Mouse (Mus musculus): ENCODE data around the gene Sptbn1. TPM values are rescaled to one million over a fixed set of nuclear protein-coding genes. Genes with fewer than 3 reads are reported as not detected.

The Sptbn1 gene
- polyA plus RNA-seq, 1 experiment from 2014 or later: 215 TPM

DNA sequence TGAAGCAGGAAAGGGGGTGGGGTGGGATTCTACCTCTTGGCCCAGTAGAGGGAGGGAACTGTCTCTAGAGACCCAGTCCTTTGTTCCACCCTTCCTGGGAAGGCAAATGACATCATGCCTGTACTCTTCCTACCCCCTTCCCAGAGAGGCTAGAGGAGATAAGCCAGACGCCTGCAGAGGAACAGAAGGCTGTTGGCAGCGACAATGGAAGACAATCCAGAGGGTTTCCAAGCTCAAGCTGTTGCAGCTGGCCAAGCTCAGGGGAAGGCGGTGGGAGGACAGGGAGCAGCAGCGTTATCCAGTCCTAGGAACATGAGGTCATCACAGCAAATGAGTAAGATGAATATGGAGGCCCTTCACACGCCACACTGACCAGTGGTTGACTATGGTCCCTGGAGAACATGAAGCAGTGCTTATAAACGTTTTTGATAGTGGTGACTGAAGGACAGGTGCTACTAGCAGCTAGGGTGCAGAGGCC lies 106.8 kb downstream of the Sptbn1 start:
- H3K4me2 ChIP-seq (ENCODE audit: low read length): 0 out of 2 replicates have a peak overlapping the region, but pooled peaks have one; percentile 24
- peaks cover 44 to 96% of the 10 kb centered on the region in 2 experiments for H3K4me1 ChIP-seq (ENCODE audit: control insufficient read depth in 2 of 2, insufficient read depth in 2 of 2, low read length in 2 of 2)
- H3K36me3 ChIP-seq (ENCODE audit: control insufficient read depth, insufficient read depth, low read length): peaks cover 38% of the 10 kb centered on the region
- H3K27ac ChIP-seq (replicated peaks in 1 of 2; ENCODE audit: control insufficient read depth in 1 of 2, insufficient read depth in 1 of 2, low read depth in 2 of 2, low read length in 2 of 2): peak overlapping the region; percentile 89 to 91
- WGBS: under 1% methylated on average over 6 of the region's 6 CpGs
- no peaks in the 10 kb centered on the region for H3K27me3 ChIP-seq (ENCODE audit: control insufficient read depth, insufficient read depth, low read length)
- no peak overlapping the region for H3K4me3 ChIP-seq (ENCODE audit: control insufficient read depth in 1 of 2, insufficient read depth in 1 of 2, low read depth in 1 of 2, low read length in 2 of 2)
- H3K9ac ChIP-seq (ENCODE audit: low read length): peak overlapping the region; percentile 55; the same call in 1 of the 2 replicates
- no peaks in the 10 kb centered on the region for H3K9me3 ChIP-seq (ENCODE audit: control insufficient read depth, low read length)
- ATAC-seq (ENCODE audit: insufficient number of reproducible peaks, insufficient read depth, low FRiP score, low read depth): peak; percentile 96

DNA sequence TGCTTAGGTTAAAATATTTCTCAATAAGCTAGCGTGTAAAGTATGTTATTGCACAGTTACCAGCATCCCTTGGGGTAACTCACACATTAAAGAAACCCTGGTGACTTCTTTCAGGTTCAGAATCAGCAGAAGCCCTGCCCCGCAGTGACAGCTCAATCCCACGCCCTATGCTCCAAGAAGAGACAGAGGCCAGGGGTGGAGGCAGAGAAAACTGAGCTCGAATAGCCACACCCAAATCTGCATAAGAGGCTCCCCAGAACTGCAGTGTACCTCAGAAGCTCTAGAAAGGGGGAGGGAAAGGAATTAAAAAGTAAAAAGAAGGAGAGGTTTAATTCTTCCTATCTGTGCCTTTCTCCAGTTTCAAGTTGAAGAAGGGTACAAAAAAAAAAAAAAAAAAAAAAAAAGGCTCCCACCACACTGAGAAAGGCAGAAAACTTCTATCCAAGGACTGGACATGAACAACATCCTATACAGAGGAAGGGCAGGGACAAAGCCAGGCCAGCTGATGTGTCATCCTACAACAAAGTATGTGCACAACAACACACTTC lies 107.3 kb downstream of the Sptbn1 start:
- no peak overlapping the region for H3K4me3 ChIP-seq (ENCODE audit: control insufficient read depth in 1 of 2, insufficient read depth in 1 of 2, low read depth in 1 of 2, low read length in 2 of 2)
- peak overlapping the region; percentile 89 to 91 for H3K27ac ChIP-seq (replicated peaks in 1 of 2; ENCODE audit: control insufficient read depth in 1 of 2, insufficient read depth in 1 of 2, low read depth in 2 of 2, low read length in 2 of 2)
- peaks cover 42% of the 10 kb centered on the region for H3K36me3 ChIP-seq (ENCODE audit: control insufficient read depth, insufficient read depth, low read length)
- WGBS: 32% methylated on average over 4 of the region's 4 CpGs
- H3K9me3 ChIP-seq (ENCODE audit: control insufficient read depth, low read length): no peaks in the 10 kb centered on the region
- H3K4me2 ChIP-seq (ENCODE audit: low read length): 0 out of 2 replicates have a peak overlapping the region, but pooled peaks have one; percentile 0
- peaks cover 41 to 96% of the 10 kb centered on the region in 2 experiments for H3K4me1 ChIP-seq (ENCODE audit: control insufficient read depth in 2 of 2, insufficient read depth in 2 of 2, low read length in 2 of 2)
- no peak for ATAC-seq (ENCODE audit: insufficient number of reproducible peaks, insufficient read depth, low FRiP score, low read depth)
- 0 out of 2 replicates have a peak overlapping the region, but pooled peaks have one; percentile 51 for H3K9ac ChIP-seq (ENCODE audit: low read length)
- no peaks in the 10 kb centered on the region for H3K27me3 ChIP-seq (ENCODE audit: control insufficient read depth, insufficient read depth, low read length)

DNA sequence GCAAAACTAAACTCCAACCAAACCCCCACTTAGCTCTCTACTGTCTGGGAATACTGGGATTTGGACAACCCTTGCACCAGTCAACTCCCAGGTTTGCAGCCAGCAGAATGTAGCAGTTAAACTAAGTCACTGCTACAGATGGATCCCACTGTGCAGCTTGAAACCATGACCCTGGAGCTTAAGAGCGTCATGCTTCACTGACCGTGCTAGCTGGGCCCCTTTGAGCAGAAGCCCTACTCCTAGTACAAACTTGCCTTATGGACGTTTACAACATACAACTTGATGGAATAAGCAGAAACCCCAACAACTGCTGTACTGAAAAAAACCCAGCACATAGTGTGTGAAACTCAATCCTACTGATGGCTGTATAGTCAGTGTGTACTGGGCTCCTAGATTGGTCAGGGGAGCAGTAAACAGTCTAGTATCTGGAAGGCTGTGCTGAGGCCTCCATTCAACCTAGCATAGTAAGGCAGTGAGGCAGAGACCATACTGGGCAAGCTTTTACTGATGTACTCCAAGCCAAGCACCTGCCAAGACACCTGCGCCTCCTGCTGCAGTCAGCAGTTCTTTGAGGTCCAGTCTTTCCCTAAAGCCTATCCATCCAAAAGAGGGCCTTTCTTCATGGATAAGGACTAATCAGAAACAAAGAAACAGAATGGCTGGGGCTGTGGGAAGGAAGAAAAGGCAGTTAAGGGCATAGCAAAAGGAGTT lies 108.3 kb downstream of the Sptbn1 start:
- Histone ChIP-seq H3K27ac (replicated peaks in 1 of 2; ENCODE audit: control insufficient read depth in 1 of 2, insufficient read depth in 1 of 2, low read depth in 2 of 2, low read length in 2 of 2) (peak overlapping the region; percentile 63 to 89), H3K4me3 (ENCODE audit: control insufficient read depth in 1 of 2, insufficient read depth in 1 of 2, low read depth in 1 of 2, low read length in 2 of 2) (no peak overlapping the region), H3K9ac (ENCODE audit: low read length) (no peak overlapping the region), H3K9me3 (ENCODE audit: control insufficient read depth, low read length) (no peaks in the 10 kb centered on the region), H3K4me1 (ENCODE audit: control insufficient read depth in 2 of 2, insufficient read depth in 2 of 2, low read length in 2 of 2) (peaks cover 38 to 91% of the 10 kb centered on the region in 2 experiments), H3K4me2 (ENCODE audit: low read length) (no peak overlapping the region), H3K27me3 (ENCODE audit: control insufficient read depth, insufficient read depth, low read length) (no peaks in the 10 kb centered on the region), H3K36me3 (ENCODE audit: control insufficient read depth, insufficient read depth, low read length) (peaks cover 43% of the 10 kb centered on the region)
- WGBS: 80% methylated on average over 4 of the region's 4 CpGs
- ATAC-seq (ENCODE audit: insufficient number of reproducible peaks, insufficient read depth, low FRiP score, low read depth): no peak

DNA sequence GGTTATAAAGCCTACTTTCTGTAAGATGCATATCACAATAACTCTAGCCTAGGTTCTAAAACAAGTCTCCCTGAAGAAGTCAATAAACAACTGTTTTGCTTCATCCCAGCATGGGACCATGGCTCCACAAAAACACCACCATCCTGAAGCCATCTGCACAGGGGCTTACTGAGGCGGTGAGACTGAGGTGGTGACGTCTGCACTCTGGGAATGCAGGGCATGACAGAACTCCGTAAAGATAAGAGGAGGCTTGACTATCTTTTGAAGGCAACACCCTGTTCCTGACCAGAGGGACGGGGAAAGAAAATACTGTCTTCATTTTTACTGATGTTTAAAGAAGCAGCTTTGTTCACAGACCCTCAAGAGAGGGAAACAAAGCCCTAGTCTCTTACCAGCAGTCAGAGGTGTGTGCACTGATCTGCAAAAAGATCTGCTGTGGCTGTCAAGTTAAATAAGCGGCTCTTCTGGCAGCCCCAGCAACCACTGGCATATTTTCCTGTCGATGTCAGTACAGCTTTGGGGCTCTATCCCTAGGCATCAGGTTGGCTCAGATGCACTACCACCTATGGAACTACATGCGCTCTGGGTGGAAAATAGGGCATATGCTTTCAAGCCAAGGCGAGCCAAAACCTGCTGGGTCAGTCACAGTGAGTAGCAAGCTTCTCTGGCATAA lies 109.8 kb downstream of the Sptbn1 start:
- peak overlapping the region; percentile 35; the same call in 1 of the 2 replicates for H3K9ac ChIP-seq (ENCODE audit: low read length)
- peak overlapping the region; percentile 79 to 89 for H3K27ac ChIP-seq (replicated peaks in 1 of 2; ENCODE audit: control insufficient read depth in 1 of 2, insufficient read depth in 1 of 2, low read depth in 2 of 2, low read length in 2 of 2)
- no peak; the same call in 1 of the 2 replicates for ATAC-seq (ENCODE audit: insufficient number of reproducible peaks, insufficient read depth, low FRiP score, low read depth)

DNA sequence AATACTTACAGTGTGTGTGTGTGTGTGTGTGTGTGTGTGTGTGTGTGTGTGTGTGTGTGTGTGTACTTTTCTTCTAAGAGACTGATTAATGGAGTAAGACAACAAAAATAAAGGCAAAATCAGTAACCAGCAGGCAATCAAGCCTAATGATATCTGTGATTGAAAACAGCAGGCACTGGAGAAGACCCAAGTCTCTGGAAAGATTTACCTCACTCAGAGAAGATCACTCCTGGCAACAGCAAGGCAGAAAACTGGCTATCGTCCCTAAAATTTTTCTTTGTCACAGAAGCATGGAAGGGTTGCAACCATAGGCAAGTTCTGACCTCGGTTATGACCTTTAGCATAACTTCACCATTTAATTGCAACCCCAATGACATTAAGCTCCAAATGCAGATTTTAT lies 112.1 kb downstream of the Sptbn1 start:
- Histone ChIP-seq H3K4me2 (ENCODE audit: low read length) (no peak overlapping the region), H3K4me3 (ENCODE audit: control insufficient read depth in 1 of 2, insufficient read depth in 1 of 2, low read depth in 1 of 2, low read length in 2 of 2) (no peak overlapping the region), H3K36me3 (ENCODE audit: control insufficient read depth, insufficient read depth, low read length) (peaks cover 74% of the 10 kb centered on the region), H3K9me3 (ENCODE audit: control insufficient read depth, low read length) (no peaks in the 10 kb centered on the region), H3K9ac (ENCODE audit: low read length) (no peak overlapping the region), H3K4me1 (ENCODE audit: control insufficient read depth in 2 of 2, insufficient read depth in 2 of 2, low read length in 2 of 2) (peaks cover 28 to 78% of the 10 kb centered on the region in 2 experiments), H3K27ac (replicated peaks in 1 of 2; ENCODE audit: control insufficient read depth in 1 of 2, insufficient read depth in 1 of 2, low read depth in 2 of 2, low read length in 2 of 2) (peak overlapping the region; percentile 37 to 51; a peak in 2 of 4 replicates), H3K27me3 (ENCODE audit: control insufficient read depth, insufficient read depth, low read length) (no peaks in the 10 kb centered on the region)
- ATAC-seq (ENCODE audit: insufficient number of reproducible peaks, insufficient read depth, low FRiP score, low read depth): no peak
- WGBS: 46% methylated on average over 2 of the region's 2 CpGs

More for the DNA sequence above, 109.8 kb downstream of the Sptbn1 start:
- WGBS: 13% methylated on average over 8 of the region's 8 CpGs
- H3K4me1 ChIP-seq (ENCODE audit: control insufficient read depth in 2 of 2, insufficient read depth in 2 of 2, low read length in 2 of 2): peaks cover 44 to 92% of the 10 kb centered on the region in 2 experiments
- peak overlapping the region; percentile 28 for H3K4me2 ChIP-seq (ENCODE audit: low read length)
- H3K36me3 ChIP-seq (ENCODE audit: control insufficient read depth, insufficient read depth, low read length): peaks cover 56% of the 10 kb centered on the region
- no peaks in the 10 kb centered on the region for H3K9me3 ChIP-seq (ENCODE audit: control insufficient read depth, low read length)
- no peaks in the 10 kb centered on the region for H3K27me3 ChIP-seq (ENCODE audit: control insufficient read depth, insufficient read depth, low read length)
- no peak overlapping the region for H3K4me3 ChIP-seq (ENCODE audit: control insufficient read depth in 1 of 2, insufficient read depth in 1 of 2, low read depth in 1 of 2, low read length in 2 of 2)

DNA sequence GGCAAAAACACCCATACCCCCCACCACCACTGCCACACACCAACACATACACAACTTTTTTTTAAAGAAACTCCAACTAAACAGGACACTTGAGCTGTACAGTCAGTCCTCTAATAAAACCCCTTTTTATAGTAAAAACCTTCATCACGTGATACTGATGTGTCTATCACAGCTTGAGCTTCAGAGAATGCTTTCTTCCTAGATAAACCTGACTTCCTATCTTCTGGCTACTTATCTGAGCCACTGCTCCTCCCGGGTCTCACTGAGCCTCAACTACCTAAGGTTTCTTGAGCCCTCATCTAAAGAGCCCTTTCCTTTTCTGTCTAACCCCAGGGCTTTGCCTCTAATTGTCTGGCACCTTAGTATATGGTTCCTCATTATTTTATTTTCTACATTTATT lies 113.0 kb downstream of the Sptbn1 start:
- Histone ChIP-seq H3K36me3 (ENCODE audit: control insufficient read depth, insufficient read depth, low read length) (peaks cover 82% of the 10 kb centered on the region), H3K4me3 (ENCODE audit: control insufficient read depth in 1 of 2, insufficient read depth in 1 of 2, low read depth in 1 of 2, low read length in 2 of 2) (no peak overlapping the region), H3K9me3 (ENCODE audit: control insufficient read depth, low read length) (no peaks in the 10 kb centered on the region), H3K9ac (ENCODE audit: low read length) (no peak overlapping the region), H3K27me3 (ENCODE audit: control insufficient read depth, insufficient read depth, low read length) (no peaks in the 10 kb centered on the region), H3K4me1 (ENCODE audit: control insufficient read depth in 2 of 2, insufficient read depth in 2 of 2, low read length in 2 of 2) (peaks cover 26 to 69% of the 10 kb centered on the region in 2 experiments), H3K27ac (replicated peaks in 1 of 2; ENCODE audit: control insufficient read depth in 1 of 2, insufficient read depth in 1 of 2, low read depth in 2 of 2, low read length in 2 of 2) (peak overlapping the region in 1 of 2 experiments; percentile 46; a peak in 2 of 4 replicates), H3K4me2 (ENCODE audit: low read length) (no peak overlapping the region)
- ATAC-seq (ENCODE audit: insufficient number of reproducible peaks, insufficient read depth, low FRiP score, low read depth): no peak
- 31% methylated on average over 2 of the region's 2 CpGs for WGBS

DNA sequence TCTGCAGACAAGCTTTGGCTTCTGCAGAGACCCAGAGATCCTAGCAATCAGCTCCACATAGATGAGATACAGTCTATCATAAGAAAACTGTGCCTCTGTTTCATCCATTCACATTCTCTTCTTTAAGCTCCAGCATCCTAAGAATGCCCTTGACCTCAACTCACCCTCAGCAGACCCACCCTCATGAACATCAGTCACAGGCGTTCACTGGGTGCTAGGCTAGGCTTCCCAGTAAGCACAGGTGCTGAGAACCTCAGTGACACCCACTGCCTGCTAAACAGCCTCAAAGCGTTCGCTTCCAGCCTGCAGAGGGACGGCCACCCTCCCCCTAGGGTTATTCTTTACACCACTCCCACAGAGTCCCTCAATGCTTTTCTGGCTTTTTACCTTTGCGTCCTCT lies 119.1 kb downstream of the Sptbn1 start:
- Histone ChIP-seq H3K9me3 (ENCODE audit: control insufficient read depth, low read length) (no peaks in the 10 kb centered on the region), H3K27ac (replicated peaks in 1 of 2; ENCODE audit: control insufficient read depth in 1 of 2, insufficient read depth in 1 of 2, low read depth in 2 of 2, low read length in 2 of 2) (0 out of 4 replicates have a peak overlapping the region, but pooled peaks have one; percentile 18 to 28), H3K27me3 (ENCODE audit: control insufficient read depth, insufficient read depth, low read length) (no peaks in the 10 kb centered on the region), H3K36me3 (ENCODE audit: control insufficient read depth, insufficient read depth, low read length) (peaks cover 99% of the 10 kb centered on the region), H3K9ac (ENCODE audit: low read length) (no peak overlapping the region), H3K4me1 (ENCODE audit: control insufficient read depth in 2 of 2, insufficient read depth in 2 of 2, low read length in 2 of 2) (peaks cover 7 to 29% of the 10 kb centered on the region in 2 experiments), H3K4me3 (ENCODE audit: control insufficient read depth in 1 of 2, insufficient read depth in 1 of 2, low read depth in 1 of 2, low read length in 2 of 2) (no peak overlapping the region), H3K4me2 (ENCODE audit: low read length) (no peak overlapping the region)
- no peak for ATAC-seq (ENCODE audit: insufficient number of reproducible peaks, insufficient read depth, low FRiP score, low read depth)
- 61% methylated on average over 5 of the region's 5 CpGs for whole genome bisulfite sequencing
